Mouse (Mus musculus): Measurements from ENCODE around the gene Cd300ld2.
"Not testable (repeated sequence)": the region's sequence is repeated elsewhere in the genome, so short reads cannot be mapped to it uniquely, and the experiment has no call there.

- not testable (repeated sequence) for TF ChIP-seq CTCF, EP300 (IDR thresholded peaks at IDR 0.05; ENCODE audit: low read depth)
Measured at GRCm38 (mm10) chr11:115037669-115038068, 21.7 kb upstream of the Cd300ld2 start, which contains the start of gene Cd300ld5.

All from liver, embryonic 14.5 days (tissue).